Mouse (Mus musculus) limb, embryonic 12.5 days (tissue): ENCODE data around the gene Ddhd1. TPM values are rescaled to one million over a fixed set of nuclear protein-coding genes. Genes with fewer than 3 reads are reported as not detected.

Experiments
- ATAC-seq: fragments of 200-750 bp; cut with Nextera tagmentation; 2 replicates; pipeline ENCODE4 v1.8.0; 2017; ENCODE audit warnings: low read depth, moderate TSS enrichment; ENCODE audit not compliant: insufficient number of reproducible peaks, insufficient read depth, low FRiP score, low TSS enrichment
- H3K27ac ChIP-seq: fragments of 300-500 bp; sonication (generic); 2 replicates; pipeline ENCODE4 v1.5.1; 2016; ENCODE audit warnings: mild to moderate bottlenecking, moderate library complexity
- H3K27me3 ChIP-seq: fragments of 300-500 bp; sonication (generic); 2 replicates; pipeline ENCODE4 v1.6.1; 2016; ENCODE audit warnings: mild to moderate bottlenecking, moderate library complexity
- H3K36me3 ChIP-seq: fragments of 300-500 bp; sonication (generic); 2 replicates; pipeline ENCODE4 v1.6.1; 2016; ENCODE audit warnings: mild to moderate bottlenecking, moderate library complexity
- H3K4me1 ChIP-seq: fragments of 300-500 bp; sonication (generic); replicated peaks from 2 replicates; pipeline ENCODE4 v1.6.1; 2016
- H3K4me2 ChIP-seq: fragments of 300-500 bp; sonication (generic); 2 replicates; pipeline ENCODE4 v1.6.1; 2016; ENCODE audit warnings: mild to moderate bottlenecking, moderate library complexity
- H3K4me3 ChIP-seq: fragments of 300-500 bp; sonication (generic); replicated peaks from 2 replicates; pipeline ENCODE4 v1.5.1; 2016; ENCODE audit warnings: mild to moderate bottlenecking
- H3K9ac ChIP-seq: fragments of 300-500 bp; sonication (generic); replicated peaks from 2 replicates; pipeline ENCODE4 v1.6.1; 2016; ENCODE audit warnings: mild to moderate bottlenecking, moderate library complexity
- H3K9me3 ChIP-seq: fragments of 300-500 bp; sonication (generic); 2 replicates; pipeline ENCODE4 v1.6.1; 2016; ENCODE audit warnings: mild to moderate bottlenecking, moderate library complexity
- WGBS: fragments of 180-500 bp; shearing (Covaris S2); methylation state at CpG from one replicate; pipeline ENCODE4 v1.1.7; 2016; 5-methylcytosine and 5-hydroxymethylcytosine counted together
- polyA plus RNA-seq: library from polyadenylated mRNA; unstranded; fragments of >200 nt; fragmentation: Nextera tagmentation; extraction: Ambion mirVana; gene quantifications from 2 replicates; pipeline ENCODE4 v1.2.1, GENCODE M21; 2016

Gene Ddhd1
- polyA plus RNA-seq, 1 experiment from 2014 or later, result 7.6 TPM

DNA sequence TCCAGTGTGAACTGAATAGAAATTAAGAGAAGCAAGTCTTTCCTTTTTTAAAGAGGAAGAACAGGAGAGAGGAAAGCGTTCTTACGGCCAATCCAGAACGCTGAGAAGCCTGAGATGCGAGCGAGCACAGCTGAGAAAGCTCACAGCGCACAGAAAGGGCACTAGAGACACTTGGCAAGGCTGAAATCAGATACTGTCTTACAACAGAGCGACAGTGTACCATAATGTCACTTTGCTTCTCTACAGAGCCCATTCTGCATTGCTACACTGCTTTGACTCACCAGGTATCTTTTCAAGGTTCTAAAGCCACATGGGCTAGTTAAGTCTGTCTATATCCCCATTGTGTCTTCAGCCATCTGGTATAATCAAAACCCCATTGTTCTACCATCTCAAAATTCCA lies 13.7 kb downstream of the Ddhd1 start:
- Histone ChIP-seq H3K36me3 (no peaks in the 10 kb centered on the region), H3K9ac (no peak overlapping the region), H3K4me2 (no peak overlapping the region), H3K4me1 (0 out of 2 replicates have a peak, but pooled peaks cover 8% of the 10 kb centered on the region), H3K27me3 (no peaks in the 10 kb centered on the region), H3K4me3 (no peak overlapping the region), H3K27ac (no peak overlapping the region), H3K9me3 (no peaks in the 10 kb centered on the region)
- WGBS, result 59% methylated on average over 7 of the region's 7 CpGs
- no peak for ATAC-seq

DNA sequence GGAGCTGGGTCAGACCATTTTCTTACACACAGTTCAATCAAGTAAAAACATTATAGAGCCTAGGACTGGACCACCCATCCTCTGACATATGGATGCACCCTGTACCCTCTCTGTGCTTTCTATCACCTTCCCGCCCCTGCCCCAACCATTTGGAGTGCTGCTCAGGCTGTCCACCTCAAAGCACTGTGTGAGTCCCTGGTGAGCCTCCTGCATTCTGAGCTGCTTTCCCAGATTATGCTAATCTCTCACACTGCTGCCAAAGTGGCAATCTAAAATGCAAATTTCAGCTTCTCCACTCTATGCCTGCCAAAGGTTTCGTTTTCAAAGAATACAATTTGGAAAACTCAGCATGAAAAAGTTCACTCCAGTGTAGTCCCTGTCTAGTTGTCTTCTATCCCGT lies 14.5 kb downstream of the Ddhd1 start:
- H3K36me3 ChIP-seq, result no peaks in the 10 kb centered on the region
- WGBS, result 51% methylated on average over 3 of the region's 3 CpGs
- H3K27me3 ChIP-seq, result no peaks in the 10 kb centered on the region
- ATAC-seq, result no peak
- no peak overlapping the region for H3K27ac ChIP-seq
- no peak overlapping the region for H3K4me3 ChIP-seq
- 0 out of 2 replicates have a peak, but pooled peaks cover 4% of the 10 kb centered on the region for H3K4me1 ChIP-seq
- no peaks in the 10 kb centered on the region for H3K9me3 ChIP-seq
- no peak overlapping the region for H3K9ac ChIP-seq
- H3K4me2 ChIP-seq, result no peak overlapping the region

DNA sequence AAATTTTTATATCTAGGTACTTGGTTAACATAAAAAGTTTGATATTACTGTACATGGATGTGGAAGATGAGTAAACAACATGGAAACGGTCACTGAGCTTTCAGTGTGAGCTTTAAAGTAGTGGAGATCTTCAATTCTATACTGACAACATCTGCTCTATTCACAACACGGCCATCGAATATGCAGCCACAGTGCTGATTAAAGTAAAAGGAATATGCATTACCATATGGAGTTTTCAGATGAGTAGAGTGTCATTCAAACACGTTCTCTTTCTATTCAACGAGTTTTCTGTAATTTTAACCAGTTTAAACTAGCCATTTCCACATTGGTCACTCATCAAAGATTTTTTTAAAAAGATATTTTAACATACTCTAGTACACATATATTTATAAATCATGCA lies 15.1 kb downstream of the Ddhd1 start:
- no peak overlapping the region for H3K27ac ChIP-seq
- no peak for ATAC-seq
- WGBS, result 85% methylated on average over 5 of the region's 5 CpGs
- no peak overlapping the region for H3K9ac ChIP-seq
- no peaks in the 10 kb centered on the region for H3K36me3 ChIP-seq
- H3K4me2 ChIP-seq, result no peak overlapping the region
- H3K9me3 ChIP-seq, result no peaks in the 10 kb centered on the region
- H3K4me1 ChIP-seq, result 0 out of 2 replicates have a peak, but pooled peaks cover 4% of the 10 kb centered on the region
- no peak overlapping the region for H3K4me3 ChIP-seq
- no peaks in the 10 kb centered on the region for H3K27me3 ChIP-seq

DNA sequence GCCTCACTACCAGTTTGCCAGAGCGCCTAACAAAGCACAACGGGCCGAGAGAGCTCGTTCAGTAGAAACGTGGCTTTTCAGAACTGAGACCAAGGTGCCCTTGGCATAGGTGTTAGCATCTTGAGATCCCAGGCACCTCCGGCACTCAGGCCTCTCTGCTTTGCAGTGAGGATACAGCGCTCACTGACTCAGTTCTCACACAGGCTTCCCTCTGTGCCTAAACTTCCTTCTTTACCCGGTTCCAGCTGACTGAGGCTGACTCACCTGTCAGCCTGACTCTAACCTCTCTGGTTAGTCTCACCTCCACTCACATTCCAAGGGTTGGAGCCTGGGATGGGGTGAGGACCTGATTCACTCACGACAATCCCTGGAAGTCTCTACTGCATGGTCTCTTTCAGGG lies 15.7 kb downstream of the Ddhd1 start:
- Histone ChIP-seq H3K4me2 (no peak overlapping the region), H3K4me1 (0 out of 2 replicates have a peak, but pooled peaks cover 4% of the 10 kb centered on the region), H3K9me3 (no peaks in the 10 kb centered on the region), H3K36me3 (no peaks in the 10 kb centered on the region), H3K9ac (no peak overlapping the region), H3K4me3 (no peak overlapping the region), H3K27me3 (no peaks in the 10 kb centered on the region), H3K27ac (no peak overlapping the region)
- ATAC-seq, result no peak
- 85% methylated on average over 9 of the region's 9 CpGs for WGBS

DNA sequence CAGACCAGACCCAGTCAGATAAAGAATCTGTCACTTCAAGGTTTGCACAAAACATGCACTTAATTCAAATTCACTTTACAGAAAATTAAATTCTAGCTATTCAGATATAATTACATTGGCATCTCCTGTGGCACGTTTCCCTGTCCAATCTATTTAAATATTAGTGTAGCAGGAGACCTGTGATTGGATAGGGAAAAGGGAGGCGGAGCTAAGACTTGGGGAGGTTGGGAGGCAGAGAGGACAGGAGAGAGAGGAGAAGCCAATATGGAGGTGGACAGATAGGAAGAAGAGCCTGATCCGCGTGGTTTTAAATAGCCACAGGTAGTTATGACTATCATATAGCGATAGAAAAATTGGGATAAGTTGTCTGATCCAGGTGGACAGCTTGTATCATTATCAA lies 19.2 kb downstream of the Ddhd1 start:
- H3K4me3 ChIP-seq, result no peak overlapping the region
- H3K9ac ChIP-seq, result no peak overlapping the region
- 0 out of 2 replicates have a peak, but pooled peaks cover 4% of the 10 kb centered on the region for H3K4me1 ChIP-seq
- no peaks in the 10 kb centered on the region for H3K36me3 ChIP-seq
- H3K9me3 ChIP-seq, result no peaks in the 10 kb centered on the region
- H3K27me3 ChIP-seq, result no peaks in the 10 kb centered on the region
- no peak for ATAC-seq
- H3K27ac ChIP-seq, result no peak overlapping the region
- WGBS, result 69% methylated on average over 5 of the region's 5 CpGs
- no peak overlapping the region for H3K4me2 ChIP-seq

DNA sequence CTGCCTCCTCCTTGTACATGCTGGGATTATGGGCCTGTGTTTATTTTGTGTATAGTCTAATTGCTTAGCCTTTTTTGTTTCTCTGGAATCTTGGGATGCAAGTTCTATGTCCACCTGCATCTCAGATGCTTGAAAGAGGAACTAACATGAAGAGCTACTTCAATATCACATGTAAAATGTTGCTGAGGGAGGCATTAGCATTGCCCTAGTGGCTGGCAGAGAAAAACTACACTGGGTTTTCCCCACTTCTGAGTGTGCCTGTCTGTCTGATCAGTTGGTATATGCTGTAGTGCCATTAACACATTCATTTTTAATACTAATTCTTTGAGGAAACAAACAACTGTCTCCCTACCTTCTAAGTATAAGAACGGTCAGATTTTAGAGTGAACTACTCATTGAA lies 22.4 kb downstream of the Ddhd1 start:
- Histone ChIP-seq H3K27me3 (no peaks in the 10 kb centered on the region), H3K36me3 (no peaks in the 10 kb centered on the region), H3K4me1 (no peaks in the 10 kb centered on the region), H3K4me3 (no peak overlapping the region), H3K27ac (no peak overlapping the region), H3K4me2 (no peak overlapping the region), H3K9ac (no peak overlapping the region), H3K9me3 (no peaks in the 10 kb centered on the region)
- 93% methylated on average over 1 of the region's 1 CpGs for WGBS
- ATAC-seq, result no peak

DNA sequence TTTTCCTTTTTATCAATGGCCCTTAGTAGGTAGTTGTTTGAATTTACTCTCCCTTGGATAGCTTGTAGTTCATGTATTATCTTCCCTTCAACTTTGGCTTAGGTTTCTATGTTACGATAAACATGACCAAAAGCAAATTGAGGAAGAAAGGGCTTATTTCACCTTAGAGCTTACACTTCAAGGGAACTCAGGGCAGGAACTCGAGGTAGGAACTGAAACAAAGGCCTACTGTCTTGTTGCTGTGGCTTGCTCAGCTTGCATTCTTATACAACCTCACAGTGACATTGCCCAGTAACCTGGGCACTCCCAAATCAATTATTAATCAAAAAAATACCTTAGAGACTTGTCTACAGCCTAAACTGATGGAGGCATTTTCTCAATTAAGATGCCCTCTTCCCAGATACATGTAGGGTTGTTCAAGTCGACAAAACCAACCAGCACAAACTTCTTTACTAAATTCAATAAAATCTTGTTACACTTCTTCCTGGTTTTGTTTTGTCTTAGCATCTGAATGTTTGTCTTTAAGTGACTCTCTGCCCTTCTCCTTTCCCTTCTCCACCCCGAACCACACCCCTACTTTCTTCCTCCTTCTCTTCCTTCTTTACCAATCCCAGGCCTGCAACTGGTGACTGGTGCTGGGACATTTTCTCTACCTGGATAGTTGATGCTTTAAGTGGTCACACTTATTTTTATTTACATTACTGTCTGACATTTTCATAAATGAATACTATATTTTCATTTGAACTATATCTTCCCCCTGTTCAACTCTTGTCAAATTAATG lies 25.0 kb downstream of the Ddhd1 start:
- H3K9ac ChIP-seq, result no peak overlapping the region
- no peaks in the 10 kb centered on the region for H3K36me3 ChIP-seq
- no peak overlapping the region for H3K27ac ChIP-seq
- H3K4me2 ChIP-seq, result no peak overlapping the region
- no peaks in the 10 kb centered on the region for H3K27me3 ChIP-seq
- no peaks in the 10 kb centered on the region for H3K9me3 ChIP-seq
- no peaks in the 10 kb centered on the region for H3K4me1 ChIP-seq
- H3K4me3 ChIP-seq, result no peak overlapping the region
- WGBS, result 80% methylated on average over 4 of the region's 4 CpGs
- no peak for ATAC-seq

DNA sequence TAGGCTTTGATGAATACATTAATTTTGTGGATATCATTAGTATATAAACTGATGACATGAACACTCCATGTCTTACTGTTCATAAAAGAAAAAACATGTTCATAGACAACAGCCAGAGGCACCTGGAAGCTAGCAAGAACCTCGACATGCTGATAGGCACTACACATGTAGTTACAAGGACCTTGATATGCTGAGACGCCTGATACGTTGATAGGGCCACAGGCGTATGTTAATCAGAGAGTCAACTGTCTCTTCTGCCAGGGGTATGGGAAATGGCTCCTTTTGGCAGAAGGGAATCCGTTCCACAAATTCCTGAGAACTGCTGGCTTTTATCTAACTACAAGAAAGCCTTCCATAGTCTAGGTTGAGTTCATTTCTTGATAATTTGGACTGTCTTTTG lies 27.4 kb downstream of the Ddhd1 start:
- Histone ChIP-seq H3K4me3 (no peak overlapping the region), H3K9me3 (no peaks in the 10 kb centered on the region), H3K27me3 (no peaks in the 10 kb centered on the region), H3K36me3 (no peaks in the 10 kb centered on the region), H3K4me1 (no peaks in the 10 kb centered on the region), H3K4me2 (no peak overlapping the region), H3K27ac (no peak overlapping the region), H3K9ac (no peak overlapping the region)
- WGBS, result 92% methylated on average over 5 of the region's 5 CpGs
- no peak for ATAC-seq

DNA sequence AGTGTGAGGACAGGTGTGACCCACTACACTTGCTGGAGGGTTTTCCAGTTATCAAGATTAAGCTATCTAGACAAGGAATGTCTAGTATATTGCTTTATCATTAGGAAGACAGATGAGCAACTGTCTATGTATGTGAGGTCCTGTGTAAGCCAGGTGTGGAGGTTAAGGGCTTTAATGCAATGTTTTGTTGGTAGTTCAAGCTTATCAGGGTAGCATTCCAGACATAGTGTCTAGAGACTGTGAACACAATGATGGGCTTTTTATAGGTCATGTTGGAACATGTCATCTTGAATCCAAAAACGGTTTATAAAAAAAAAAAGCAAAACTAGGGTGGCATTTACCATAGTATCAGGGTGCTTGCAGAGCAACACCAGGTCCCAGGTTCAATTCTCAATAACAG lies 28.0 kb downstream of the Ddhd1 start:
- Histone ChIP-seq H3K27me3 (no peaks in the 10 kb centered on the region), H3K9ac (no peak overlapping the region), H3K4me1 (no peaks in the 10 kb centered on the region), H3K27ac (no peak overlapping the region), H3K4me2 (no peak overlapping the region), H3K4me3 (no peak overlapping the region), H3K9me3 (no peaks in the 10 kb centered on the region), H3K36me3 (no peaks in the 10 kb centered on the region)
- ATAC-seq, result no peak
- 81% methylated on average over 1 of the region's 1 CpGs for WGBS

DNA sequence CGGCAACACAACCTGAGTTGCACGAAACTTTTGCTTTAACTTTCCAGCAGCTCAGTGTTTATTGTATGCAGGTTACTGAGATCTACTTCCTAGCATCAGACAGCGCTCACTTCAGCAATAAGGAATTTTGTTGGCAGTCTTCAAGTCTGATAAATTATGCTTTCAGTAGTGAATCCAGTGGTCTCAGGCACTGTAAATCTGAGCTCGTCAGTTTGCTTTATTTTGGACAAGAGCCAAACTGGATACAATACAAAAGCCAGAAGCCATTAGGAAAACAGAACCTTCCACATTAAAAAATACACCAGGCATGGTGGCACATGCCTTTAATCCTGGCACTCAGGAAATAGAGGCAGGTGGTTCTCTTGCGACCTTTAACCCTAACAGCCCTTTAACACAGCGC lies 39.6 kb downstream of the Ddhd1 start:
- Histone ChIP-seq H3K4me3 (no peak overlapping the region), H3K4me2 (no peak overlapping the region), H3K4me1 (peaks cover 6% of the 10 kb centered on the region), H3K27me3 (no peaks in the 10 kb centered on the region), H3K9ac (no peak overlapping the region), H3K9me3 (no peaks in the 10 kb centered on the region), H3K27ac (no peak overlapping the region), H3K36me3 (peaks cover 13% of the 10 kb centered on the region)
- no peak for ATAC-seq
- 51% methylated on average over 6 of the region's 6 CpGs for WGBS

DNA sequence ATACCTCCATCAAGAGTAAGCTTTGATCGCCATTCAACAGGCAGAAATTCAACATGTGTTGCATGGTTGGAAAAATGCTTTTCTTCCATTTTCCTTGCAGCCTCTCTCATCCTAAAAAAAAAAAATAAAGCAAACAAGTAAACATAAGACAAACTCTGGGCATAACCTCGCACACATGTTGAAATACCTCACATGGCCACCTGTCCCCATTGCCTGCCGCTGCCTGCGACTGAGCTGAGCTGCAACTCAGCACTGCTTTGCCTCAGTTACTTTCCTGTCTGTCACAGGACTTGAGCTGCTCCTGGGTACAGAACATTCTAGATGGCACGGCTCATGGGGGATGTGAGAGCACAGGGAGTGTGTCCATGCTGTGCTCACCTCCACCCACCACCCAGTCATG lies 41.4 kb downstream of the Ddhd1 start:
- Histone ChIP-seq H3K4me1 (peaks cover 6% of the 10 kb centered on the region), H3K9me3 (no peaks in the 10 kb centered on the region), H3K4me2 (no peak overlapping the region), H3K27ac (no peak overlapping the region), H3K9ac (no peak overlapping the region), H3K36me3 (peaks cover 28% of the 10 kb centered on the region), H3K27me3 (no peaks in the 10 kb centered on the region), H3K4me3 (no peak overlapping the region)
- no peak for ATAC-seq
- WGBS, result 92% methylated on average over 5 of the region's 5 CpGs

DNA sequence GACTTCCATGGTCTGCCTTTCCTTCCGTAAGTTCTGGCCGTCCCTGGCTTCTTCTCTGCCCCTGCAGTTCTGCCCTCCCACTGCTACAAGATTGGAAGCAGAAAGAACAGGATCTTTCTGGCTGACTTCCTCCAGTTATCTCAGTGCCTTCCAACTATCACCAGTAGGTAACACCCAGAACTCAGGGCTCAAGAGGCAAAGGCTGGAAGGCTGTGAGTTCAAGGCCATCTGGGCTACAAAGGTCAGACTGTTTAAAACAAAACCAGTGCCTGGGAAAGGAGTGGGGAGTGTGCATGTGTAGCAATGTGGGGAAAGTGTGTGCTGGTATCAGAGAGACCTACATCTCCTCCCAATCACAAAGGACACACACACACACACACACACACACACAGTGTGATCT lies 42.2 kb downstream of the Ddhd1 start:
- H3K9ac ChIP-seq, result no peak overlapping the region
- H3K9me3 ChIP-seq, result no peaks in the 10 kb centered on the region
- no peak overlapping the region for H3K4me2 ChIP-seq
- no peak overlapping the region for H3K4me3 ChIP-seq
- H3K27me3 ChIP-seq, result no peaks in the 10 kb centered on the region
- WGBS, result 77% methylated on average over 2 of the region's 2 CpGs
- ATAC-seq, result no peak
- H3K27ac ChIP-seq, result no peak overlapping the region
- peaks cover 29% of the 10 kb centered on the region for H3K36me3 ChIP-seq
- H3K4me1 ChIP-seq, result peaks cover 6% of the 10 kb centered on the region
